Mouse (Mus musculus): ENCODE results near the gene Snd1.
A peak's percentile ranks its signal among the peaks of the same experiment; 100 is the strongest.

Snd1 gene

DNA sequence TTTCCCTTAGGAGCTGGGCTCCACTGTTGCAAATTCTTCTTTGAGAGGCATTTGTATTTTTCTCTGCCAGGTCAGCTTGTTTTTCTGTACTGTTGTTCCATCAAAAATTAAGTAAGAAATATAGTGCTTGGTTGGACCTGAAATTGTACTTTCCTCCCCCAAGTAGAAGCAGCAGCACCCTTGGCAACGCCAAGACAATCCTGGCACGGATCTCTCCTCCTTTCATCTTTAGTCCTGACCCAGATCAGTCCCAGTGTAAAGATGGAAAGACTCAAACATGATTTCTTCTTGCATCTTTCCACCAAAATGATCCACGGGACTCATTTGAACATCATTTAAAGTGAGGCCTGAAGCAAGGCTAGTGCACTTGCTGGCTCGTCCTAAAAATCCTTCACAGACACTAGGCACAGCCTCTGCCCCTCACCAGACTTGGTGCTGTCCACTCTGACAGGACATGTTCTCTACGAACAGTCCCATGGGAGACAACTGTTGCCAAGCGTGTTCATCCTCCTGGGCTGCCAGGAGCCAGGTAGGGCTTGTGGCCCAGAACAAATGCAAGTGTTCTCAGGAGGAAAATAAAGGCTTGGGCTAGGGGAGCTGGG, 328.8 kb downstream of the Snd1 start:
- no peak for DNase-seq (ENCODE audit: low spot score)

DNA sequence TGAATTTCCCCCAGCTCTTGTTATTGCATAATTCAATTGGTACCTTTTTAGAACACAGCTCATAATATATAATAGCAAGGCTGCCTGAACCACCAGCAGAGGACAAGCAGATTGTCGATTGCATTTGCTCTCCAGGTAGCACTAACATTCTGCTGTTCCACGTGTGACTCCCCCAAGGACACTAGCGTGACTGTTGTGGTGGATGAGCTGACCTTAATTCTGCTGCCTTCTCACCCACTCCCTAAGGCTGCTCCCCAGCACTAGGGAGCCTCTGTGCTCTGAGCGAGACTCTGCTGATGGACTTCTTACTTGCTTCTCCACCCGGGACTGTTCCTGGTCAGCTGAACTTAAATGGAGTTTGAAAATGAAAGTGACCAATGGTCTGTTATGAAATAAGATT, 329.8 kb downstream of the Snd1 start:
- DNase-seq (ENCODE audit: low spot score), result no peak

DNA sequence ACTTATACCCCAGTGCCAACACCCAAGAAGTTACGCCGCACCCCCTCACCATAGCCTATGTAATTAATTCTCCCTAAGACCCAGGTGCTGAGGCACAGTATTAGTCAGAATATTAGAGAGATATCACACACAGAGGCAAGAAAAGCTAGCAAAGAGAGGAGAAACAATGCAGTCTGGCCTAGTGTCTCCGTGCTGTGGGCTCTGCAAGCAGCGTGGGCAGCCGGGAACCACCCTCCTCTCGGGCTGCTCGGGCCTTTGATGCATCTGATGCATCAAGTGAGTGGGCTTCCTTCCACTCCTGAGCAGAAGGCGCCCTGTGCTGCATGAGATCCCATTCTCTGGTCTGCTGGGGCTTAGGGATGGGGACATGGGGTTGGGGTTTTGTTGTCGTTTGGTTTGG, 338.1 kb downstream of the Snd1 start:
- DNase-seq (ENCODE audit: low spot score), result no peak

DNA sequence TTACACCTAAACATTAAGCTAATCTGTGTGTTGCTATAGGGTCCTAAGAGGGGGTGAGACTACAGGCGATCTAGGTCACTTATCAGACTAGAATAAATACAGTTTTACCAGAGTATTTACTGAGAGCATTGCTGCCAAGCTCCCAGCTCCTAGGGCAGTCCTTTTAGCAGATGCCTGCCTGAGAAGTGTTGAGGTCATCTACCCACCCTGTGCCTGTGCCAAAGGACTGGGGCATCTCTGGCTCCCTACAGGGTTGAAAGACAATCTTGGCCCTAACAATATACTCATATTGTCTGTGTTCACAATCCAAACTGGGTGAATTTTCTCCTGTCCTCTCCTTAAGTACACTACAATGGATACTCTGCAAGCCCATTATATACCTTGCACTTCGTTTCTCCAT, 340.0 kb downstream of the Snd1 start:
- DNase-seq (ENCODE audit: low spot score), result no peak

DNA sequence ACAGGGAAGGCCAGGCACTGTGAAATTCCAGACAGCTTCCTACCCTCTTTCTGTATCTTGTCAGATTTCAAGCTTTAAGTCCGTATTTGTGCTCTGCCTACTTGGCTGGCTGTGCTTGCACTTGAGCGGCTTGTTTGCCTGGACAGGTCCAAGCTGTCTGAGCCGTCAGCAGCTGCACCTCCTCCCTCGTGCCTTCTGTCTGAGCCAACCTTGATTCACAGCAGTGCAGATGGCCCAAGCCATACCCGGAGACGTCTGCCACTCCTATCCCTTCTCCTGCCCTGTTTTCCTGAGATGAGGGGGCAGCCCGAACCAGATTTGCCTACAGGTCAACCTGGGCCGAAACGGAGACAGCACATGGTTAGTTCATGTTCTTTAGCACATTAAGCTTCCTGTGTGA, 342.1 kb downstream of the Snd1 start:
- no peak for DNase-seq (ENCODE audit: low spot score)

DNA sequence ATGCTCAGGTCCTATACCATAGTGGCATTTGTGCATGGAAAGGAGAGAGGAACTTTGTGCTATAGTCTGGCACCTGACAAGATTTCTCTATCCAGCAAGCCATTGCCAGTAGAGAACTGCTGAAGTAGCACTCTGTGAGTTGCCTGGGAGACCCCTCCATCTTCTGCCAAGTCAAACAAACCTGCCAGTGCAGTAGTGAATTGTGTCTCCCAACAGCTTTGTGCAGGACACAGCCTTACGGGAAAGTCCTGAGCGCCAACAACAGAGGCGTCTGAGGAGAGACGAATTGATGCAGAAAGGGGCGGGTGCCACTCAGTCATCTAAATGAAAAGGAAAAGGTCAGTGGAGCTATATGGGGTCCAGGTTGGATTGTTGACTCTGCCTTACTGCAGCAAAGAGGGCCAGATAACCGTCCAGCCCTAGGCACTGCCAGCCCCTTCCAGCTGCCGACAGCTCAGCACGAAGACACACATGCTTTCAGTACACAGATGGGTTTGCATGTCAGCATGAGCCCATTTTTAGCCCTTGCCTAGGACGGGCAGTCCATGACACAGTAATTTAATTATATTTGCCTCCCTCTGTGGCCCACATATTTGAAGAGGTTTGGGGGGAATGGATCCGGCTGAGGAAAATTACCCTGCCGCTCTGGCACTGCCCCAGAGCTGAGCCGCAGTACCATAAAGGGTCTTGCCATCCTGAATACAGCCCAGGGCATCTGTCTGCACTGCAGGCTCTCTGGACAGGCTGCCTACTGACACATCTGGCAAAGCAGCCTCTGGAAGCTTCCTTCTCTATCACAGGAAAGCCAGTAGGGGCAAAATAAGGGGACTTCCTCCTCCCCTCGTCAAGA, 344.8 kb downstream of the Snd1 start:
- no peak for DNase-seq (ENCODE audit: low spot score)

DNA sequence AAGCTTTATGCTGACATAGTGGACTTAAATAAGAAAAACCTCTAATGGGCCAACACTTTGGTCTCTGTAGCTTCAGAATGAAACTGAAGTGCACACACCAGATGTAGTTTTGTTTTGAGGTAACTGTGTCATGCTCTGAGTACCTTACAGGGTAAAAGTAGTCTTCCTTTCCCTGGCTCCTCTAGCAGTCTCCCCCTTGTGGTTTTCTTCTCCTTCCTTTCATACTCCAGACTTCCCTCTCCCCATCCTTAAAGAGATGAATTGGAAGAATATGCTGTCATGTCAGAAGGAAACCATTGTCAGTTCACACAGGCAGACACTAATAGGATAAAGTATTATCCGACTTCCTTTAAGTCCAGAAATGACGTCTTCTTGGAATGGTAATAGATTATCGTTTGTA, 347.4 kb downstream of the Snd1 start:
- DNase-seq (ENCODE audit: low spot score), result no peak

DNA sequence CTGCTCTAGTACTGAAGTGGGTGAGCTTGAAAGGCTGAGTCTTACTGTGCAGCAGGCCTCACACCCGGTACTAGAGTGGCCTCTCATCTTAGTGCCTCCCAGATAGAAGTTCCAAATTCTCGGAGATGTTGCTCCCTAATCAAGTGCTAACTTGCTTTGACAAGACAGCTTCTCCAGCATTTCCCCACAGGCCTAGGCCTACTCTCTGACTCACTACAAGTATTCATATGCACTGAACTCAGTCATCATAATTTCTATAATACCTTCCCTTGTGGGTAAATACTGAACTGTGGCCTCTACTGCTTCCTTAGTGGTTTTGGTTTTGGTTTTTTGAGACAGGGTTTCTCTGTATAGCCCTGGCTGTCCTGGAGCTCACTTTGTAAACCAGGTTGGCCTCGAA, 348.4 kb downstream of the Snd1 start:
- peak; percentile 56 for DNase-seq (ENCODE audit: low spot score)

DNA sequence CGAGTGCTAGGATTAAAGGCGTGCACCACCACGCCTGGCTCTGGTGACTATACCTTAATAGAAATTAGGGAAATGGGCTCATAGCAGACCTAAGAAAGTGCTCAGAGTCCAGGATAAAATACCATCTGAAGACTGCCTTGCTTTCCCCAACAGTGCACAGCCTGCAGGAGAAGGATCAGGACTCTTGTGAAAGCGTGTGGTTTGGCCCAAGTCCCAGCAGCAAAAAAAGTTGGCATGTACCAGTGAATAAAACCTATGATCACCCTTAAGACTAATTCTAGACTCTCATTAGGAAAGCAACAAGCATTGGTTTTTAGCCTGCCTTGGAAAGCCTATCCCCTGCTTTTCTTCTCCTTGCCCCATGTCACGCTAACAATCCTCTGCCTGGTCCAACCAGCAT, 348.9 kb downstream of the Snd1 start:
- DNase-seq (ENCODE audit: low spot score), result peak; percentile 99

DNA sequence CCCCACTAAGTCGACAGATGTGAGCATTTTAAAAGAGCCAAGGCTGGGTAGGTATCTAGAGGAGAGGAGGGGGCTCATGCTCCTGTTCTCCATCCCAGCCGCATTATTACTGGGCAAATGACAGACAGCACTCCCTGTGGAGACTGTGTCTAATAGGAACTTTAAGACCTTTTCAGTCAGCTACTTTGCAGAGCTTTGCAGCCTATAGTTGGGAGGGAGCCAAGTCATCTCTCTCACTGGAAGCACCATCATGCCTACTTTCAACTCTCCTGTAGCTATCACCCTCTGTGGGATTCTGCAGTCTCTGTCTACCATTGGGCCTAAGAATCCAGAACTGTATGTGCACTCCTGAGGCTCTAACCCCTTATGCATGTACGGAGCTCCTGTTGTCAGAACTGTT, 351.0 kb downstream of the Snd1 start:
- no peak for DNase-seq (ENCODE audit: low spot score)

DNA sequence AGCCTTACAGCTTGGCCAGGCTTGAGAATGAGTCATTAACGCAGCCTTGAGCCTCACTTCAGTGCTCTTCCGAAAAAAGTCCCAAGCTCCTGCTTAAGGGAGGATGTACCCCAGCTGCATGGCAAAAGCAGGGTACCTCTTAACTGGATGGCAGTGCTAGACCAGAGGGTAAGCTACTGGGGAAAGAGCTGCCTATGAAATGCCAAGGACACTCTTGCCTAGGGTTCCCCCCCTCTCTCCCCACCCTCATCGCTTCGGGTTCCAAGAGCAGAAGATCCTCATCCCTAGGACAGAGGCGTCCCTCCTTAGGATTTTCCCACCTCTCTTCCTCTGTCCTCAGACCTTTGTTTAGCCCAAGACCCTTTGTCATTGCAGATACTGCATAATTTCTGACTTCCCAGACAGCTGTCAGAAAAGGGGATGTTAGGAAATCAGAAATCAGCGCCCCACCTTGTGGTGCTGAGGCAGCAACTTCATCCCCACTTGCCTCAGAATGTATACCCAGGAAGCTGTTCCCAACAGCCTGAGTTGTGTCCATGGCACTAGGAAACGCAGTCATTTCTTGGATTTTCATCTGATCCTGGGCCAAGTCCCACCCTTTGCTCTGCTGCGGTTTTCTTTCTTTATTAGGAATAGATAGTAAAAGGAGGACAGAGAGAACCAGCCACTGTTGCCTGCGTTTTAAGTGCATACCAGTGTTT, 351.9 kb downstream of the Snd1 start:
- DNase-seq (ENCODE audit: low spot score), result peak; percentile 24

DNA sequence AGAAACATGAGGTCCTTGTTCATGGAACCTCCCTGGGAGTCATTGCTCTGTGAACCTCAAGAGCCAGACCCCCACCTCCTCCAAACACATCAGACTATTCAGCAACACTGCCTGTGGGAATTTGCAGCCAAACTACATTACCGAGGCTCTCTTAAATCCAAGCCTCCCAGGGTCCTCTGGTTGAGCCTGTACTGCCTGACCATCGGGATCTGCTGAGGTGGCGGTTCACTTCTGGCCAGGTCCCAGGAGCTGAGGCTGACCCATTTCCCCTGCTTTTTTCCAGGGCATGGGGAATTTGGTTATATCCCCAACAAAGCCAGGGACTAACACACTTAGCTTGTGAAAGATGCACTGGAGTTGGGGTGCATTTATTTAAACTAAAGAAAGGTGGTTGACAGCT, 352.6 kb downstream of the Snd1 start:
- DNase-seq (ENCODE audit: low spot score), result peak; percentile 35

DNA sequence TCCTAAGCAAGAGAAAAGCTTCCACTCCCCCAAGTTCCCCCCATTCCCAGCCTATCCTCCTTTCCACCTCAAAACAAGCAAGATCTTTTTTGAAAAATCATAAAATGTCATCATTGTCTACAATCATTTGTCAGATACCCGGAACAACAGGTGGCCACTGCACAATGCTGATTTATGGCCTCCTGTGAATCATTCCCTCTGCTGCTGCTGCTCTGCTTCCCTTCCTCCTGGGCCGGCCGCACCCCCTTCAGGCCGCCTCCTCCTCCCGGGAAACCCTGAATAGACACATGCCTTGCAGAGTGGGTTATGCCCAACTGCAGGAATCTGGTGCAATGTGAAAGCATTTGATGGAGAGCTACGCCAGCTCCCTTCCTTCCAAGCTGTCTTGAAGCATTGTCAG, 353.7 kb downstream of the Snd1 start:
- DNase-seq (ENCODE audit: low spot score), result no peak

DNA sequence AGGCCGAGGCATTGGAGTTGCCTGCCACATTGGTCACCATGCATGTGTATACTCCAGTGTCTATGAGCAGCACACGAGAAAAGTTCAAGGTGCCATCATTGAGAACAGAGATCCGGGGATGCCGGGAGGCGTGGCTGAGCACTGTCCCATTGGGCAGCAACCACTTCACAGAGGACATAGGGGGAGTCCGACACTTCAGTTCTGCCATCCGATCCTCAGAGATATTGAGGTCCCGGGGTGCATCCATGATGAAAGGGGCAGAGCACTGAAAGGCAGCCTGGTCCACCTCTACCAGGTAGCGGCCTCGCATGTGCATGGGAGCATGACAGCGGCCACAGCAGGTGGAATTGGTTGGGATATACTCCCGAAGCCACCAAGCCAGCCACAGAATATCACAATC, 355.4 kb downstream of the Snd1 start:
- DNase-seq (ENCODE audit: low spot score), result no peak

DNA sequence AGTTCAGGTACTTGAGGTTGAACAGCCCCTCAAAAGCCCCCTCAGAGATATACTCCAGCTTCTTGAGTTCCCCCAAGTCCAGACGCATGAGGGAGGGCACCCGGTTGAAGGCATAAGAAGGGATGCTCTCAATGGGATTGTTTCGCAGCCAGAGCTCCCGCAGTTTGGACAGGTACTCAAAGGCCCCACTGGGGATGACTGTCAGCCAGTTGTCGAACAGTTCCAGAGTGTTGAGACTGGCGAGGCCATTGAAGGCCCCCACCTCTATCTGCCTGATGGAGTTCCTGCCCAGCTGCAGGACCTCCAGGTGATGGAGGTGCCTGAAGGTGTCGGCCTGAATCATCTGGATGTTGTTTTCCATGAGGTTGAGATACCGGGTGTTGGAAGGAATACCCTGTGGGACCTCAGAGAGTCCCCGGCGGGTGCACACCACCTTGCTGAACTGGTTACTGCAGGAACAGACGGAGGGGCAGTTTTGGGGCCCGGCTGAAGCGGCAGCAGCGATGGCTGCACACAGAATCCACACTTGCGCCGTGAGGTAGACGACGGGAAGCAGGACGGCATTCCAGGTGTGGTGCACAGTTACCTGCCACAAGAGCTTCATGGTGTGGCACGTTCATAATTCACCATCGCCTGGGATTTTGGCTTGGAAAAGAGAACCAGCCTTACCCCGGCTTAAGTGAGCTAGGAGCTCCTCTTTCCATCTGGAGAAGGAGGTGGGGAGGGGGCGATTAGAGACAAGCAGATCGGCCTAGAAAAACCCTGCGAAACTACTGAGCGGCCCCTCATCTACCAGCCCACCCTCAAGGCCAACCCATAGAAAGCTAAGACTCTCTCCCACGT, 356.3 kb downstream of the Snd1 start, which contains the start of gene Lrrc4:
TSS of gene Lrrc4 (minus strand) at position 737 of the 843 bp plus-strand sequence.
- DNase-seq (ENCODE audit: low spot score), result no peak

DNA sequence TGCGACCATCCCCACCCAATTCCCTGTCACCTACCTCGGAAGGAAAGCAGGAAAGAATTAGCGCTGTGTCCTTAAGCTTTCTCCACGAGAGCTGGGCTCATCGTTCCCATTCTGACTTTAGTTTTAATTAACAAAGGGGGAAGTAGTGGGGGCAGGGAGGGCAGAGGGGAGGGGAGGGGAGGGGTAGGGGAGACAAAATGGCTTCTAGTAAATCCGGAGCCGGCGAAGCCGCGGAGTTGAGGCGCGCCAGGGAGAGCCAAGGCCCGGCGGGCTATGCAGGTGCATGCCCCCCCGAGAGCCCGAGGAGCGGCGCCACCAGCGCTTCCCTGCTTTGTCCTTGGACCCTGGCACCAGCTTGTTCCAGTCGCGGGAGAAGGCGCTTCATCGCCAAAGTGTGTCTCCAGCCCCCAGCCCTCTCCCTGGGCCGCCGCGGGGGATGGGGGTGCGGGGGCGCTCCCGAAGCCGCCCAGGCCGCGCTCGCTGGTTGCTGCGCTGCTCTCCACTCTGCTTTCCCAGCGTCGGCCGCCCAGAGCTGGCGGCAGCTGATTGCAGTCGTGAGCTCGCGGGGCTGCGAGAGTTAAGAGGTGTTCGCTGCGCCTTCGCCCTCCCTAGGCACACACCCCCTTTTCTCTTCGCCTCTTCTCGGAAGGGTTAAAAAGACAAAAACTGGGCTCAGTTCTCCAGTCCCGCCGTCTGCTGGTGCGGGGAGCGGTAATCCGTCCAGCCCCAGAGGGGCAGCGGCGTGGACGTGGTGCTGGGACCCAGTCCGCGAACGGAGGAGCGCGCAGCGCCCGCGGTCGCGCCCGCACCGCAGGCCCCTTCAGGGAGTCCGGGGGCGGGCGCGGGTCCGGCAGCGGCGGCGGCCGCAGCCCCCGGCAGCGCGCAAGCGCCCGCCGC, 357.2 kb downstream of the Snd1 start:
- DNase-seq (ENCODE audit: low spot score), result no peak

DNA sequence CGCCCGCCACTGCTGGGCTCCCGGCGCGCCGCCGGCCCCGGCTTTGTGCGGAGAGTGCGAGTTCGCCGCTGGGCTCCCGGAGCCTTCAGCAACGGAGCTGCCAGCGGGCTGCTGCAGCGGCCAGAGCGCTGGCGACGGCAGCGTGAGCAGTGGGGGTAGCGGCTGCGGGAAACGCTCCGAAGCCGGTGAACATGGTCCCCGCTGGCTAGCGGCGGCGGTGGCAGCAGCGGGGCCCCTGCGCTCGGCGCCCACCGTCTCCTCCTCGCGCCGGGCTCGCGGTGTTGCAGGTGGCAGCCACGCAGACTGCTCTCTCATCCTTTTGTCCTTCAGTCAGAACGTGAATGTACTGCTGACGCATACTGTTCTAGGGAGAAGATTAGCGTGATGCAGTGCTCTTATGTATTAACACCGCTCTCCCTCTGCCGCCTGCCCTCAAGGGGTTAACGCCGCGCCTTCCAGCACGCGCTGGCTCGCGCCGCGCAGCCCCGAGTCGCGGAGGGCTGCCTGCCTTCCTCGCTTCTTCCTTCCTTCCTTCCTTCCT, 357.9 kb downstream of the Snd1 start:
- no peak for DNase-seq (ENCODE audit: low spot score)

DNA sequence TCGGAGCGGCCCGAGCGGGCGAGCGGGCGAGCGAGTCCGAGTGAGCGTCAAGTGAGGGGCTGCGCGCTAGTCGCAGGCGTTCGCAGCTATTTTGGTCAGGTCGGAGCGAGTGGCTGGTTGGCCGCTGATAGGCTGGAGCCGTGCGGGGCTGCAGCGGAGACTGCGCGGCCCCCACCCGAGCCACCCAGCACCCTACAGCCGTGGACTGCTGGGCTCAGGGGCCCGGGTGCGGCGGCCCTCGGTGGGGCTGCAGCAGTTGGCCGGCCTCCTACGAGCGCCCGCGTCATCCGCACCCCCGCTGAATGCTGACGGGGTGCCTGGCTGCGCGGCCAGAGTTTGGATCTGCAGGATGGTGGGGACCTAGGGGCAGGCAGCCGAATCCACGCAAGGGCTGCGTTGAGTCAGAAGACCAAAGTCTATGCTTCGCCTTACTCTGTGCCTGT, 358.5 kb downstream of the Snd1 start:
- no peak for DNase-seq (ENCODE audit: low spot score)

DNA sequence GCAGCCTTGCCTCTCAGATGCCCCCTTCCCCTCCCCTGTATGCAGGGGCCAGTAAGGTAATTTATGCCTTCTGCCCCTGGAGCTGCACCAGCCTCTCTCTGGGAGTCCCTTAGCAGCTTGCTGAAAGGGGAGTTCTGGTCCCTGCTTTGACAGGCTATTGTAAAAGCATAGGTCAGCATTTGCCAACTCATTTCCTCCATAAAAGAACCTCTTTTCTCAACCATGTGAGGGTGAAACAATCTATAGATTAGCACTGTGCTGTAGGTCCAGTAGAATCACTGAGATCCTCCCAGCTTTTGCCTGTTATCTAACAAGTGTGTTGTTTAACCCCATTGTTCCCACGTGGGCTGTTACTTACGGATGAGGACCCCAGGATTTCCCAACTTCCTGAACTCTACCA, 359.1 kb downstream of the Snd1 start:
- DNase-seq (ENCODE audit: low spot score), result no peak

DNA sequence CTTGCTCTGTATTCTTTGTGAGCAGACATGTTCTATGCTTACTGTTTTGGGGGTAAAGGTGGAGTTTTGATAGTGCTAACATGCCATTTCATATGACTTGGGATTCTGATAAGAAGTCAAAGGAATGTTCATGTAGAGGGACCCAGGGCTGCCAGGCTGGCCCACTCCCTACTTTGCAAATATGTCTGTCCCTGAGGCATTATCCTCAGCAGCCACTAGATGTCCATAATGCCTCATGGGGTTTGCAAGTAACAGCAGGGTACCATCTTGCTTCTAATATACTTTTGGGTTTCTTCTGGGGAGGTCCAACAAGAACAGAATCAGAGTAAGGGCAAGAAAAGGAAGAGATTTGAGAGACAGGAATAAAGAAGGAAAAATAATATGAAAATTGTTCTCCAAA, 361.7 kb downstream of the Snd1 start:
- peak; percentile 57 for DNase-seq (ENCODE audit: low spot score)

DNA sequence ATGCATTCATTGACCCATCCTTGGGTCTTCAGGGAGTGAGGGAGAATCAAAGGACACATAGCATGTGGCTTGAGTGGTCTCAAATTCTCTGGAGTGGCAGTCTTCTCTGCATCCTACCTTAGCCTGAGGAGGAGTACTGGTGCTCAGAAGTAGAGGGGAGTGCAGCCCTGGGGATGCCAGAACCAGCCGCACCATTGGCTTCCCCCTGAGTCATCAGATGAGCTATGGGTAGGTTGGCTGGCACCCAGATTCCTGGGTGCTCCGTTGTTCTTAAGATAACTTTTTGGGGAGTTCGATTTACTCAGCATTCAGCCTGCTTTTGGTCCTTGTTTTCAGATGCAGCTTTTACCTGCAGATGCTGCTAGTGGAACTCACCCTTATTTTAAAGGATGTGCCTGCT, 366.6 kb downstream of the Snd1 start:
- no peak for DNase-seq (ENCODE audit: low spot score)
